ENCODE assay signal across 12 mouse cellular contexts in genomic region chr14:15880146-15880545, GRCm38 (mm10).
"Had no signal": no experiment of that assay in that cellular context is flagged by ENCODE, and none has a peak within 500 bp of the region (broad histone marks: within the 10 kb centered on the region; RNA-seq: fewer than 3 reads in every experiment).

No protein-coding gene starts in this region.

- H3K4me3 ChIP-seq: kidney, embryonic 15.5 days; limb, embryonic 12.5 days; liver, embryonic 13.5 days; lung, embryonic 15.5 days; megakaryocyte, embryonic 14.5 days; midbrain, embryonic 13.5 days had no signal

- ATAC-seq: liver, postnatal 0 days; midbrain, embryonic 13.5 days had no signal

- H3K36me3 ChIP-seq: kidney, embryonic 15.5 days; limb, embryonic 12.5 days; liver, embryonic 13.5 days; lung, embryonic 15.5 days; midbrain, embryonic 13.5 days had no signal

- H3K9ac ChIP-seq: kidney, embryonic 15.5 days; limb, embryonic 12.5 days; liver, embryonic 13.5 days; liver, postnatal 0 days; lung, embryonic 15.5 days; midbrain, embryonic 13.5 days had no signal

- H3K9me3 ChIP-seq: kidney, embryonic 15.5 days; limb, embryonic 12.5 days; liver, embryonic 13.5 days; lung, embryonic 15.5 days; megakaryocyte, embryonic 14.5 days; midbrain, embryonic 13.5 days had no signal

- H3K27me3 ChIP-seq: kidney, embryonic 15.5 days; limb, embryonic 12.5 days; liver, embryonic 13.5 days; lung, embryonic 15.5 days; megakaryocyte, embryonic 14.5 days; midbrain, embryonic 13.5 days had no signal

- H3K4me2 ChIP-seq: kidney, embryonic 15.5 days; limb, embryonic 12.5 days; liver, embryonic 13.5 days; lung, embryonic 15.5 days; midbrain, embryonic 13.5 days had no signal

- H3K27ac ChIP-seq: kidney, embryonic 15.5 days; limb, embryonic 12.5 days; liver, embryonic 13.5 days; lung, embryonic 15.5 days; macrophage; midbrain, embryonic 13.5 days had no signal

- H3K4me1 ChIP-seq: kidney, embryonic 15.5 days; limb, embryonic 12.5 days; liver, embryonic 13.5 days; lung, embryonic 15.5 days; megakaryocyte, embryonic 14.5 days; midbrain, embryonic 13.5 days had no signal

- DNase-seq: kidney, postnatal 14 days; liver; liver, embryonic 13.5 days; liver, postnatal 0 days; lung, postnatal 14 days; right cerebral cortex, postnatal 14 days had no signal
